Mouse (Mus musculus) ES-Bruce4 (cell line): ENCODE measurements around the gene Gm10775.

Experiments used
- EP300 ChIP-seq: IDR thresholded peaks from 2 replicates; pipeline ENCODE4 v1.6.1; 2011; ENCODE audit warnings: low read depth, low read length; ENCODE audit not compliant: insufficient read depth
- POLR2A ChIP-seq: IDR thresholded peaks from one replicate; pipeline ENCODE4 v1.8.1; 2011; ENCODE audit warnings: low read length; ENCODE audit not compliant: insufficient read depth

DNA sequence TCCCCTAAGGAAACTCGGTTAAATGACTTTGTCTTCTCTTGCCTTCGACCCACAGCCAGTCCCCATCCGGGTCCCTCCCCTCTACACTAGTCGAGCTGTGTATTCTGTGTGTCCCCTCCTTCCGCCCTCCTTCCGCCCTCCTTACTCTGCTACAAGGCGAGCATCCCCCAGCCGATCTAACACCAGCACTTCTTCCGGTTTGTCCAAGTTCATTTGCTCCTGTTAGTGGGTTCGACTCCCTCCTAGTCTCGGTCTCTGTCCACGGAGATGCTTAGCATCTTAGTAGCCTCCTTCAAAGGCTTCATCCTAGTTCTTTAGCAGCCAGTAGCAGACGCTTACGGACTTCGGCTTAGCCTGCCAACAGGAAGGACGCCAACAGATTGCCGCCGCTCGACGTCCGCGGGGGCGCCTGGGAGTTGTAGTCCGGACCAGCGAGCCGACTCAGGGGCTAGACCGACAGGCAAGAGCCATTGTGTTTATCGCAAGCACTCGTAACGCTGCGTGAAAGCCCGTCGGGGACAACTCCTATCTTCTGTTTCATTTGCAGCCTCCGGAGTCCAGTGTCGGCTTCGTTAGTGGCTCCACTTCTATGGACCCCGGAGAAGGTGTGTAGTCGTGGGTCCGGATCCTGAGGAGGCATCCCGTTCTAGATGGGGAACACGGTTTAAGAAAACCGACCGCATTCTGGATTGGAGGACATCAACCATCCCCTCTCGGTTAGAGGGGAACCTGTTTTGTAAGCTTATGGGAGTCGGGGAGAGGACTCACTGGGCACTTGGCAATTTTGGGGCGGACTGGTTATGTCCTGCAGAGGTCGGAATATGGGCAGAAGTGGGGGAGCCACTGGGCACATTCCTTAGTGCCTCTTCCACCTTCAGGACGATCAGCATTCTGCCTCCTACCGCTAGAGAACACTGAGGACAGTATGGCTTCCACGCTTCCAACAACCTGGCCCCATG is 19.3 kb downstream of the Gm10775 start, which contains the start of gene Zfp369:
- TF ChIP-seq POLR2A (no peak), EP300 (no peak)
